8 mouse cellular contexts compared by ENCODE assay signal in the genomic region with DNA sequence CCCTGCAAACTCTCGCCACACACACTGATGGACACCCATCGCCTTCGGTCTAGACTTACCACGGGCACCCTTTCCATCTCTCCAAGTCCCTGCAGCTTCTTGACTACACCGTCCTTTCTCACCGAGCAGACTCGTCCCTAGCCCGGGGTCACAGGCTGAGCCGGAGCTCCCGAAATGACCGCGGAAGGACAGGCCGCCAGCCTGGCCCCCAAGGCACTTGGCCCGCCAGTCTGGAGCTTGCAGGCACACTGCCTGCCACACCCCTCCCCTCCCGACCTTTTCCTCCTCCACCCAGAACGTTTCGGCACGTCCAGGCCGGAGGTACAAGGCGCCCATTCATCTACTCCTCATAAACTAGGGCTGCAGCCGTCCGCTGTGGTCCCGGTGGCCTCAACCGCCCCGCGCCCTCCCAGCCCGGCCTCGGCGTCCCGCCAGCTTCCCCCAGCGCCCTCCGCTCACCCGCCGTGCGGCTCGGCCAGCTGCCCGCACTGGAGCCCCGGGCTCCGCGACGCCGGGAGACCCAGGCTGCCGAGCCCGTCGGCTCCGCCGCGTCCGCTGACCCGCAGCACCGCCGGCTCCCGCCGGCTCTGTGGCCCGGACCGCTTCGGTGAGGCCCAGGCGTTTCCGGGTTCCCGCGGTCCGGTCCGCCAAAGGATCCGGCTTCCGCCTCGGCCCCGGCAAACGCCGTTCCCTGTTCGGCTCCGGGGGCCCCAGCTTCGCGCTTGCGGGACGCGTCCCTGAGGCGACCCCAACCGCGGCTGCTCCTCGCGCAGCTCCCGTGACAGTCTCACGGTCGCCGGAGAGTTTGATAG. TPM values are rescaled to one million over a fixed set of nuclear protein-coding genes. Genes with fewer than 3 reads are reported as not detected.
DNase-seq lines count a peak whose midpoint lies in the region; ATAC-seq and TF ChIP-seq lines count a peak whose summit lies in the region.

No protein-coding gene starts in this region.

- no peaks in the 10 kb centered on the region for H3K36me3 ChIP-seq in forebrain, embryonic 10.5 days (replicated peaks)
- H3K36me3 ChIP-seq in heart, embryonic 15.5 days, result no peaks in the 10 kb centered on the region
- peaks cover 2% of the 10 kb centered on the region for H3K36me3 ChIP-seq in liver, embryonic 14.5 days (replicated peaks; ENCODE audit: control insufficient read depth, insufficient read depth, low read depth)
- H3K36me3 ChIP-seq in stomach, embryonic 15.5 days, result no peaks in the 10 kb centered on the region

- TF ChIP-seq CTCF in liver, embryonic 14.5 days (IDR thresholded peaks at IDR 0.05; ENCODE audit: low read depth), result no peak

- H3K27me3 ChIP-seq in forebrain, embryonic 10.5 days (ENCODE audit: poor library complexity, severe bottlenecking), result peaks cover 13% of the 10 kb centered on the region
- no peaks in the 10 kb centered on the region for H3K27me3 ChIP-seq in heart, embryonic 15.5 days
- no peaks in the 10 kb centered on the region for H3K27me3 ChIP-seq in liver, embryonic 14.5 days (ENCODE audit: control insufficient read depth, insufficient read depth, low read length)
- no peaks in the 10 kb centered on the region for H3K27me3 ChIP-seq in stomach, embryonic 15.5 days (replicated peaks)

- H3K4me1 ChIP-seq in forebrain, embryonic 10.5 days, result peaks cover 19% of the 10 kb centered on the region
- H3K4me1 ChIP-seq in heart, embryonic 15.5 days (replicated peaks), result peaks cover 20% of the 10 kb centered on the region
- H3K4me1 ChIP-seq in liver, embryonic 14.5 days (replicated peaks; ENCODE audit: control insufficient read depth in 2 of 2, insufficient read depth in 2 of 2, low read length in 1 of 2), result peaks cover 16 to 18% of the 10 kb centered on the region in 2 experiments
- peaks cover 8% of the 10 kb centered on the region; the same call in 1 of the 2 replicates for H3K4me1 ChIP-seq in stomach, embryonic 15.5 days

- WGBS in forebrain, embryonic 10.5 days, result under 1% methylated on average over 85 of the region's 85 CpGs
- under 1% methylated on average over 85 of the region's 85 CpGs for WGBS in heart, embryonic 15.5 days
- WGBS in liver, embryonic 14.5 days (ENCODE audit: insufficient replicate concordance), result under 1% methylated on average over 78 of the region's 85 CpGs
- under 1% methylated on average over 85 of the region's 85 CpGs for WGBS in stomach, embryonic 15.5 days

- peak overlapping the region; percentile 90 for H3K9ac ChIP-seq in heart, embryonic 15.5 days
- peak overlapping the region; percentile 87 for H3K9ac ChIP-seq in liver, embryonic 14.5 days (replicated peaks)
- peak overlapping the region; percentile 83 for H3K9ac ChIP-seq in stomach, embryonic 15.5 days

- TF ChIP-seq EP300 in liver, embryonic 14.5 days (IDR thresholded peaks at IDR 0.05; ENCODE audit: low read depth), result no peak; the same call in 1 of the 2 replicates

- DNase-seq in CD4-positive, CD25-positive, alpha-beta regulatory T cell, adult 2 months (ENCODE audit: low read depth, low spot score), result peak; percentile 71
- peak; percentile 45 for DNase-seq in c-Kit-positive CD71-negative TER-119-negative erythroid progenitor cells, embryonic 14.5 days (ENCODE audit: low read depth)
- DNase-seq in forebrain, embryonic 10.5 days (ENCODE audit: extremely low spot score, low spot score), result peak; percentile 72
- peak; percentile 73 to 90 for DNase-seq in kidney, postnatal 25 days
- peak in 1 of 3 experiments; percentile 51 for DNase-seq in liver, embryonic 14.5 days (ENCODE audit: low read depth in 3 of 3, low spot score in 3 of 3)
- peak; percentile 83 for DNase-seq in neural tube, embryonic 10.5 days (ENCODE audit: extremely low spot score, low spot score)

- peak; percentile 89 for ATAC-seq in heart, embryonic 15.5 days (replicated peaks; ENCODE audit: insufficient number of reproducible peaks, insufficient read depth, low FRiP score, low read depth)
- peak; percentile 92 for ATAC-seq in liver, embryonic 14.5 days (ENCODE audit: insufficient read depth)
- ATAC-seq in stomach, embryonic 15.5 days (ENCODE audit: insufficient read depth, low FRiP score, low read depth), result peak; percentile 84

- H3K4me3 ChIP-seq in forebrain, embryonic 10.5 days, result peak overlapping the region; percentile 100
- peak overlapping the region; percentile 83 for H3K4me3 ChIP-seq in heart, embryonic 15.5 days
- peak overlapping the region; percentile 88 to 95 for H3K4me3 ChIP-seq in liver, embryonic 14.5 days (ENCODE audit: insufficient read depth in 1 of 2, low read depth in 2 of 2, low read length in 2 of 2)
- H3K4me3 ChIP-seq in stomach, embryonic 15.5 days (replicated peaks), result peak overlapping the region; percentile 78

- H3K9me3 ChIP-seq in forebrain, embryonic 10.5 days, result no peaks in the 10 kb centered on the region
- no peaks in the 10 kb centered on the region for H3K9me3 ChIP-seq in heart, embryonic 15.5 days (replicated peaks)
- H3K9me3 ChIP-seq in liver, embryonic 14.5 days (ENCODE audit: control insufficient read depth, low read length), result no peaks in the 10 kb centered on the region
- H3K9me3 ChIP-seq in stomach, embryonic 15.5 days, result no peaks in the 10 kb centered on the region

- peak overlapping the region; percentile 92 for H3K27ac ChIP-seq in forebrain, embryonic 10.5 days
- H3K27ac ChIP-seq in heart, embryonic 15.5 days, result peak overlapping the region; percentile 79
- H3K27ac ChIP-seq in liver, embryonic 14.5 days, result peak overlapping the region; percentile 58
- H3K27ac ChIP-seq in stomach, embryonic 15.5 days, result peak overlapping the region; percentile 91

- H3K4me2 ChIP-seq in heart, embryonic 15.5 days, result peak overlapping the region; percentile 84
- peak overlapping the region; percentile 87 for H3K4me2 ChIP-seq in liver, embryonic 14.5 days (ENCODE audit: low read depth)
- H3K4me2 ChIP-seq in stomach, embryonic 15.5 days, result peak overlapping the region; percentile 67

RNA-seq across cellular contexts. Expression of gene Slc35a3, which starts 0.8 kb away (rescaled TPM):
- 8.3 and 9.8 TPM in 2 replicates for polyA plus RNA-seq in forebrain, embryonic 10.5 days (2016; fragmentation: Nextera tagmentation; extraction: Ambion mirVana)
- 7.9 and 11.2 TPM in 2 replicates for polyA plus RNA-seq in heart, embryonic 15.5 days (2015; fragmentation: Nextera tagmentation; extraction: Ambion mirVana)
- 6.1 and 7.6 TPM in 2 replicates for polyA plus RNA-seq in liver, embryonic 14.5 days (2012; rRNA removed)
- 6.0 and 6.5 TPM in 2 replicates for polyA plus RNA-seq in liver, embryonic 14.5 days (2014; fragmentation: Nextera tagmentation; extraction: Ambion mirVana)
- polyA plus RNA-seq in stomach, embryonic 15.5 days (2015; fragmentation: Nextera tagmentation; extraction: Ambion mirVana), result 21.5 and 22.3 TPM in 2 replicates

RNA-seq across cellular contexts. Expression of gene Gm43191, which starts 30.8 kb away (rescaled TPM):
- polyA plus RNA-seq in forebrain, embryonic 10.5 days (2016; fragmentation: Nextera tagmentation; extraction: Ambion mirVana), result 0.84 TPM in 1 of 2 replicates, not detected in the other
- not detected in 2 replicates for polyA plus RNA-seq in heart, embryonic 15.5 days (2015; fragmentation: Nextera tagmentation; extraction: Ambion mirVana)
- polyA plus RNA-seq in liver, embryonic 14.5 days (2012; rRNA removed), result not detected in 2 replicates
- not detected in 2 replicates for polyA plus RNA-seq in liver, embryonic 14.5 days (2014; fragmentation: Nextera tagmentation; extraction: Ambion mirVana)
- polyA plus RNA-seq in stomach, embryonic 15.5 days (2015; fragmentation: Nextera tagmentation; extraction: Ambion mirVana), result 0.61 TPM in 1 of 2 replicates, not detected in the other

RNA-seq across cellular contexts. Expression of gene Mfsd14a, which starts 49.4 kb away (rescaled TPM):
- polyA plus RNA-seq in forebrain, embryonic 10.5 days (2016; fragmentation: Nextera tagmentation; extraction: Ambion mirVana), result 82.2 and 84.4 TPM in 2 replicates
- 47.8 and 58.5 TPM in 2 replicates for polyA plus RNA-seq in heart, embryonic 15.5 days (2015; fragmentation: Nextera tagmentation; extraction: Ambion mirVana)
- 12.3 and 15.5 TPM in 2 replicates for polyA plus RNA-seq in liver, embryonic 14.5 days (2012; rRNA removed)
- 33.0 and 35.1 TPM in 2 replicates for polyA plus RNA-seq in liver, embryonic 14.5 days (2014; fragmentation: Nextera tagmentation; extraction: Ambion mirVana)
- 79.5 and 86.6 TPM in 2 replicates for polyA plus RNA-seq in stomach, embryonic 15.5 days (2015; fragmentation: Nextera tagmentation; extraction: Ambion mirVana)
